Mouse (Mus musculus): Measurements from ENCODE around the gene Grm8. TPM values are rescaled to one million over a fixed set of nuclear protein-coding genes. Genes with fewer than 3 reads are reported as not detected.

The Grm8 gene
- polyA plus RNA-seq, 1 experiment = 0.04 TPM

DNA sequence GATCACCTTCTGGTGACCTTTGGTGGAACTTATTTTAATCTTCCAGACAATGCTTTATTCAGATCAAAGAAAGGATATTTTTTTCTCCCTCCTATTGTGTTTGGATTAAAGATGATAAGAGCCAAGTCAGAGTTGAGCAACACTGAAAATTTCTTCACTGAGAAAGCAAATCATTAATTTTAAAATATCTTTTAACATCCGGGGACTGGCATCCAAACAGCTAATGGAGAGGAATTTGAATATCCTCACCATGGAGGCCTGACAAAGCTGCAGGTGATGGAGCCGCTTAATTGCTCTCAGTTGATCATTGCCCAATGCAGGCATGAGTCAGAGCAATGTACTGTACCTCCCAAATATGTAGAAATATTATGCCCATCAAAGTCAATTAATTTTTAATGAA, 83.0 kb downstream of the Grm8 start:
- DNase-seq (ENCODE audit: low read depth in 1 of 2, low spot score in 2 of 2) = no peak
- Histone ChIP-seq H3K4me1 (ENCODE audit: control insufficient read depth, insufficient read depth, insufficient read length) (no peaks in the 10 kb centered on the region), H3K27ac (ENCODE audit: insufficient read depth, low read length) (no peak overlapping the region), H3K4me3 (ENCODE audit: extremely low read depth, insufficient read depth, insufficient read length) (no peak overlapping the region), H3K36me3 (ENCODE audit: control insufficient read depth, insufficient read depth, low read length) (no peaks in the 10 kb centered on the region), H3K27me3 (ENCODE audit: control insufficient read depth, insufficient read depth, low read length) (no peaks in the 10 kb centered on the region)
- 92% methylated on average over 2 of the region's 2 CpGs for WGBS
- TF ChIP-seq CTCF (IDR thresholded peaks at IDR 0.05; ENCODE audit: extremely low read depth, insufficient read depth, insufficient read length, insufficient replicate concordance) (no peak), POLR2A (IDR thresholded peaks at IDR 0.05; ENCODE audit: low read depth, low read length) (no peak)

DNA sequence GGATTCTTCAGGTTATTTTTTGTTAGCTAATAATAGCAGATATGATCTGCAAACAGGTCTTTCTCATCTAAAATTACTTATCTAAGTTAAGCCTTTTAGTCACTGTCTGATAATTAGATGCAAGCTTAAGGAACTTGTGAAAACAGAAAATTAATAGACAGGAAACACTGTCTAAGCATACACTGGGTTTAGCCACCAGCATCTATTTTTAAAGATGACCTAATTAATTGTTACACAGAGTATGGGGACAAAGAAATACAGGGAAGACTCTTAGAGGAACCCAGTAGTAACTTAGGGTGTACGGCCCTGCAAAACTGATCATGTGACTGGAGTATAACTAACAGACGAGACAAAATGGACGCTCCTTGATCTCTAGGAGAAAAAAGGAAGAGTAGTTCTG, 92.6 kb downstream of the Grm8 start:
- TF ChIP-seq POLR2A (IDR thresholded peaks at IDR 0.05; ENCODE audit: low read depth, low read length) (no peak), CTCF (IDR thresholded peaks at IDR 0.05; ENCODE audit: extremely low read depth, insufficient read depth, insufficient read length, insufficient replicate concordance) (no peak)
- no peaks in the 10 kb centered on the region for H3K27me3 ChIP-seq (ENCODE audit: control insufficient read depth, insufficient read depth, low read length)
- no peaks in the 10 kb centered on the region for H3K4me1 ChIP-seq (ENCODE audit: control insufficient read depth, insufficient read depth, insufficient read length)
- no peak overlapping the region for H3K27ac ChIP-seq (ENCODE audit: insufficient read depth, low read length)
- DNase-seq (ENCODE audit: low read depth in 1 of 2, low spot score in 2 of 2) = no peak
- no peak overlapping the region for H3K4me3 ChIP-seq (ENCODE audit: extremely low read depth, insufficient read depth, insufficient read length)
- WGBS = 91% methylated on average over 3 of the region's 3 CpGs
- H3K36me3 ChIP-seq (ENCODE audit: control insufficient read depth, insufficient read depth, low read length) = no peaks in the 10 kb centered on the region

DNA sequence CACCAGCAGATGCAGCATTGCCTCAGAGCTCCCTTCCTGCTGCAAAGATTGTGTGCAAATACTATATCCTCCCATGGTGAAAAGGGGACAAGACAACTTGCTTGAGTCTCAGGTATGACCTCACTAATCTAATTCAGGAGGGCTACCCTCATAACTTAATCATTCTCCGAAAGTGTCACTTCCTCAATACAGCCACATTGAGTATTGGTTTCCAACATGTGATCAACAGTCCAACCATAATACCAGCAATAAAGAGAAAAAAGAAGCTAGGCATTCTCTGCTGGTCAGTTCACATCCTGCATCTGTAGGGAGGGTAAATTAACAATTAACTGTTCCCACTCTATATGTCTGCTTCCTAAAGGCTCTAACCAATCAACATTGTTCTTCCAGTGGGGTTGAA, 94.2 kb downstream of the Grm8 start:
- no peaks in the 10 kb centered on the region for H3K36me3 ChIP-seq (ENCODE audit: control insufficient read depth, insufficient read depth, low read length)
- TF ChIP-seq CTCF (IDR thresholded peaks at IDR 0.05; ENCODE audit: extremely low read depth, insufficient read depth, insufficient read length, insufficient replicate concordance) = no peak
- TF ChIP-seq POLR2A (IDR thresholded peaks at IDR 0.05; ENCODE audit: low read depth, low read length) = no peak
- no peak overlapping the region for H3K4me3 ChIP-seq (ENCODE audit: extremely low read depth, insufficient read depth, insufficient read length)
- DNase-seq (ENCODE audit: low read depth in 1 of 2, low spot score in 2 of 2) = no peak
- H3K27ac ChIP-seq (ENCODE audit: insufficient read depth, low read length) = no peak overlapping the region
- no peaks in the 10 kb centered on the region for H3K4me1 ChIP-seq (ENCODE audit: control insufficient read depth, insufficient read depth, insufficient read length)
- no peaks in the 10 kb centered on the region for H3K27me3 ChIP-seq (ENCODE audit: control insufficient read depth, insufficient read depth, low read length)
- 82% methylated on average over 1 of the region's 1 CpGs for WGBS

DNA sequence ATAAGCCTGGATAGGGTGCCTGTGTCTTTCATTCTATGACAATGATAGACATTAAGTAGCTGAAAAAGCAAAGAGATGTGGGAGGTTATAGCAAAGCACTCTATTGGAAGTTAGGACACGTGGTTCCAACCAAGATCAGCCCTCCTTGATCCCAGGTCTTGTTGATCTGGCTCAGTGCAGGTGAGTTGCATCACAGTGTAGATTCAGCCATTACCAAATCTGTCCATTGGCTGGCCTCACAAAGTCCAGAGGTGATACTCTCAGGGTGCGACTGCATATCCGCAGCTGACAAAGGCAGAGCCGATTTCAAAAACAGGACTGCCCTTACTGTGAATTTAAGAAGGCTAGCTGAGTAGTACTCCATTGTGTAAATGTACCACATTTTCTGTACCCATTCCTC, 103.0 kb downstream of the Grm8 start:
- 89% methylated on average over 4 of the region's 4 CpGs for WGBS
- no peak for TF ChIP-seq CTCF (IDR thresholded peaks at IDR 0.05; ENCODE audit: extremely low read depth, insufficient read depth, insufficient read length, insufficient replicate concordance)
- no peak for TF ChIP-seq POLR2A (IDR thresholded peaks at IDR 0.05; ENCODE audit: low read depth, low read length)
- Histone ChIP-seq H3K4me1 (ENCODE audit: control insufficient read depth, insufficient read depth, insufficient read length) (no peaks in the 10 kb centered on the region), H3K27me3 (ENCODE audit: control insufficient read depth, insufficient read depth, low read length) (no peaks in the 10 kb centered on the region), H3K36me3 (ENCODE audit: control insufficient read depth, insufficient read depth, low read length) (no peaks in the 10 kb centered on the region), H3K27ac (ENCODE audit: insufficient read depth, low read length) (no peak overlapping the region), H3K4me3 (ENCODE audit: extremely low read depth, insufficient read depth, insufficient read length) (no peak overlapping the region)
- no peak for DNase-seq (ENCODE audit: low read depth in 1 of 2, low spot score in 2 of 2)

DNA sequence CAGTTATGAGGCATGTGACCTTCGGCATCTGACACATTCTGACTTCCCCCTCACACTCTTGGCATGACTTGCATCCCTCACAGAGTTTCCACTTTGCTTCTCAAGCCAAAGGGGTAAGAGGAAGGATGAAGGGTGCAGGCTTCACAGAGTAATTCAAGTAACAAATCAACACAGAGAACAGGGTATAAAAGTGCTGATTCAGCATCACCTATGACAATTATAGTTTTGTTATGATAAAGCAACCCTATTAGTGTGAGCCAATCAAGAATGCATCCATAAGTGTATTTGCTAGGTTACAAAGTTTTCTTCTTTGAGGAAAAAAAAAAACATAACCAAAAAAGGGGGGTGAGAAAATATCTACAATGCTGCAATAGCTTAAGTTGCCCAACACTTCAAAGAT, 117.3 kb downstream of the Grm8 start:
- no peaks in the 10 kb centered on the region for H3K4me1 ChIP-seq (ENCODE audit: control insufficient read depth, insufficient read depth, insufficient read length)
- 81% methylated on average over 1 of the region's 1 CpGs for WGBS
- TF ChIP-seq POLR2A (IDR thresholded peaks at IDR 0.05; ENCODE audit: low read depth, low read length) (no peak), CTCF (IDR thresholded peaks at IDR 0.05; ENCODE audit: extremely low read depth, insufficient read depth, insufficient read length, insufficient replicate concordance) (no peak)
- DNase-seq (ENCODE audit: low read depth in 1 of 2, low spot score in 2 of 2) = no peak
- no peaks in the 10 kb centered on the region for H3K36me3 ChIP-seq (ENCODE audit: control insufficient read depth, insufficient read depth, low read length)
- no peak overlapping the region for H3K4me3 ChIP-seq (ENCODE audit: extremely low read depth, insufficient read depth, insufficient read length)
- H3K27me3 ChIP-seq (ENCODE audit: control insufficient read depth, insufficient read depth, low read length) = no peaks in the 10 kb centered on the region
- H3K27ac ChIP-seq (ENCODE audit: insufficient read depth, low read length) = no peak overlapping the region

DNA sequence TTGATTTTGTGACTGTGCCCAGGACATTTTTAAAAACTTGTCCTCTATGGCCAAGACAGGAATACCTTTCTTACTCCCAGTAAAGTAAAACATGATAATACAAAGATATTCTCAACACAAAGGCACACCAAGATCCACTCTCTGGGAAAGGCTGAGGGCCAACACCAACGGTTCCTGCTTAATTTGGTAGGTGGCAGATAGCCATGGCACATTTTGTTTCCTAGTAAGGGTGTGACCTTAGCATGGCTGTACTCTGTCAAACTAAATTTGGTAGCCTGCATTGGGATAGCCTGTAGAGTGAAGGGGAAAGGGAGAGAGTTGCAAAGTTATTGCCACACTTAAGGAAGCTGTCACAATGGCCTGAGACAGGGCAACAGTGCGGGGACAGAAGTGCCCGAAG, 128.0 kb downstream of the Grm8 start:
- Histone ChIP-seq H3K27me3 (ENCODE audit: control insufficient read depth, insufficient read depth, low read length) (no peaks in the 10 kb centered on the region), H3K4me1 (ENCODE audit: control insufficient read depth, insufficient read depth, insufficient read length) (no peaks in the 10 kb centered on the region), H3K36me3 (ENCODE audit: control insufficient read depth, insufficient read depth, low read length) (no peaks in the 10 kb centered on the region), H3K27ac (ENCODE audit: insufficient read depth, low read length) (no peak overlapping the region), H3K4me3 (ENCODE audit: extremely low read depth, insufficient read depth, insufficient read length) (no peak overlapping the region)
- 87% methylated on average over 3 of the region's 3 CpGs for WGBS
- TF ChIP-seq POLR2A (IDR thresholded peaks at IDR 0.05; ENCODE audit: low read depth, low read length) (no peak), CTCF (IDR thresholded peaks at IDR 0.05; ENCODE audit: extremely low read depth, insufficient read depth, insufficient read length, insufficient replicate concordance) (no peak)
- no peak for DNase-seq (ENCODE audit: low read depth in 1 of 2, low spot score in 2 of 2)

DNA sequence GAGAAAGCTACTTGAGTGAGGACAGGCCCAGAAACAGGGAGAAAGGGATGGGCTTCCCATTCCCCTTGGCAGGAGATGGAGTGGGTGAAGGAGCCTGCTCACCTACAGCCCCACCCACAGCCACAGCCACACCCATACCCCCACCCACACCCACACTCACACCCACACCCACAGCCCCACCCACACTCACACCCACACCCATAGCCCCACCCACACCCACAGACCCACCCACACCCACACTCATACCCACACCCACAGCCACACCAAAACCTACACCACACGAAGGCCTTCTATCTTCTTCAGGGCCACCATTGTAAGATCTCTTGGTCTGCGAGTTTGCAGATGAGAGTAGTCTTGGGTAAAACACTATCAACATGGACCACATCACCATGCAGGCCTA, 137.7 kb downstream of the Grm8 start:
- 87% methylated on average over 2 of the region's 2 CpGs for WGBS
- no peak for TF ChIP-seq POLR2A (IDR thresholded peaks at IDR 0.05; ENCODE audit: low read depth, low read length)
- TF ChIP-seq CTCF (IDR thresholded peaks at IDR 0.05; ENCODE audit: extremely low read depth, insufficient read depth, insufficient read length, insufficient replicate concordance) = no peak
- Histone ChIP-seq H3K36me3 (ENCODE audit: control insufficient read depth, insufficient read depth, low read length) (no peaks in the 10 kb centered on the region), H3K27ac (ENCODE audit: insufficient read depth, low read length) (no peak overlapping the region), H3K4me3 (ENCODE audit: extremely low read depth, insufficient read depth, insufficient read length) (no peak overlapping the region), H3K27me3 (ENCODE audit: control insufficient read depth, insufficient read depth, low read length) (no peaks in the 10 kb centered on the region), H3K4me1 (ENCODE audit: control insufficient read depth, insufficient read depth, insufficient read length) (no peaks in the 10 kb centered on the region)
- DNase-seq (ENCODE audit: low read depth in 1 of 2, low spot score in 2 of 2) = no peak

Measured in spleen, adult 2 months (tissue).